Mouse (Mus musculus) layer of hippocampus, postnatal 10 days (tissue): ENCODE measurements around the gene Cntn4. TPM values are rescaled to one million over a fixed set of nuclear protein-coding genes. Genes with fewer than 3 reads are reported as not detected.

Experiments
- DNase-seq, 2 experiments: peaks; one replicate each; pipeline ENCODE4 v3.0.0; 2021; ENCODE audit warnings: low spot score in 2 of 2
- total RNA-seq, 2 experiments: library from RNA; stranded (reverse); gene quantifications; 2 replicates each; pipeline ENCODE4 v1.2.3; 2021

Cntn4 gene
- total RNA-seq, 2 experiments from 2014 or later: 29.1 to 33.8 TPM

GRCm38 (mm10) chr6:106643026-106643425, 965.6 kb downstream of the Cntn4 start:
- no peak for DNase-seq

- DNase-seq: peak; percentile 62 to 74
These were observed 968.2 kb downstream of the Cntn4 start for GRCm38 (mm10) chr6:106645496-106646211.

GRCm38 (mm10) chr6:106646945-106647344, 969.5 kb downstream of the Cntn4 start:
- no peak for DNase-seq

- DNase-seq: peak; percentile 49 to 60
These were observed 986.6 kb downstream of the Cntn4 start for GRCm38 (mm10) chr6:106663780-106664651.

- no peak for DNase-seq
These were observed 998.1 kb downstream of the Cntn4 start for GRCm38 (mm10) chr6:106675581-106675980.

GRCm38 (mm10) chr6:106701931-106702330, 1024.5 kb downstream of the Cntn4 start:
- no peak for DNase-seq

GRCm38 (mm10) chr6:106705506-106706035, 1028.1 kb downstream of the Cntn4 start:
- no peak for DNase-seq

- no peak for DNase-seq
These were observed 1048.2 kb downstream of the Cntn4 start for GRCm38 (mm10) chr6:106725642-106726041.

GRCm38 (mm10) chr6:106726078-106726477, 1048.6 kb downstream of the Cntn4 start:
- DNase-seq: no peak

GRCm38 (mm10) chr6:106727703-106728102, 1050.2 kb downstream of the Cntn4 start:
- DNase-seq: no peak

GRCm38 (mm10) chr6:106729682-106730314, 1052.3 kb downstream of the Cntn4 start:
- no peak for DNase-seq

GRCm38 (mm10) chr6:106732563-106732962, 1055.1 kb downstream of the Cntn4 start:
- no peak for DNase-seq

GRCm38 (mm10) chr6:106738229-106738628, 1060.8 kb downstream of the Cntn4 start:
- no peak for DNase-seq

- DNase-seq: no peak
These were observed 1062.9 kb downstream of the Cntn4 start for GRCm38 (mm10) chr6:106740244-106740825.

GRCm38 (mm10) chr6:106743556-106744233, 1066.2 kb downstream of the Cntn4 start:
- no peak for DNase-seq

- DNase-seq: no peak
These were observed 1068.4 kb downstream of the Cntn4 start for GRCm38 (mm10) chr6:106745673-106746394.

GRCm38 (mm10) chr6:106747251-106747650, 1069.8 kb downstream of the Cntn4 start:
- no peak for DNase-seq

- no peak for DNase-seq
These were observed 1070.3 kb downstream of the Cntn4 start for GRCm38 (mm10) chr6:106747804-106748203.
